Mouse (Mus musculus): ENCODE measurements at regions not wholly inside any gene's neighbourhood (a gene's known extent, or its start where the extent isn't known, plus 50 kb on each side); places are given as distances from the start of the nearest gene placed in this dataset.

DNA sequence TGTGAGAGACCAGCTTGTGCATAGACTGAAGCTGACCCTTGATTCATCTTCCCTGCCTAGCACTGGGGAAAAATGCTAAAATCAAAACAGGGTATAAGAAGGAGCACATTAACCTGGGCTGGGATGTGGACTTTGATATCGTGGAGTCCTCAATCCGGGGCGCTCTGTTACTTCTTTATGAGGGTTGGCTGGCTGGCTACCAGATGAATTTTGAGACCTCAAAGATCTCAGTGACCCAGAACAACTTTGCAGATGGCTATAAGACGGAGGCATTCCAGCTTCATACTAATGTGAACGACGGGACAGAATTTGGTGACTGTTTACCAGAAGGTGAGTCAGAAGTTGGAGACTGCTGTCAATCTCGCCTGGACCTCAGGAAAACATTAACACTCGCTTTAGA, 161.5 kb downstream of the AI429214 start:
- TF ChIP-seq CTCF (conservative IDR thresholded peaks at IDR 0.05; ENCODE audit: low read length) (no peak), NANOG (IDR thresholded peaks at IDR 0.05; ENCODE audit: borderline replicate concordance, low read length) (no peak), POU5F1 (IDR thresholded peaks at IDR 0.05; ENCODE audit: borderline replicate concordance, low read length) (no peak)

All from E14TG2a.4 (cell line).